Mouse (Mus musculus): Measurements from ENCODE around the gene Rfxank. TPM values are rescaled to one million over a fixed set of nuclear protein-coding genes. Genes with fewer than 3 reads are reported as not detected.

Gene Rfxank
- polyA plus RNA-seq, 1 experiment: 1.8 TPM

DNA sequence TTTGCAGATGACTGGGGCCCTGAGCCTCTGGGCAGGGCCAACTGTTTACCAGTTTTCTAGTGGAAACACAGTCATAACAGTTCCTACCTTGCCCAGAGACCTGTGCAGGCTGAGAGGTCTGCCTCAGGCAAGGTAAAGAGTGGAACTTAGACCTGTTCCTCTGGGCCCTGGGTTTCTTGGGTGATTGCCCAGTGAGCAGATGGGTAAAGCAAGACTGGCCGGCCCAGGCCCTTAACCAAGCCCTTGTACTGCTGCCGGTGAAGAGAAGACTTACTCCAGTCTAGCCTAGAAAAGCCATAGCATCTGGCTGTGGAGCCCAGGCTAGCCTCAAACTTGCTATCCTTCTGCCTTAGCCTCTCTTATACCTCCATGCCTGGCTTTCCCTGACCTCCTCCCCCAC, 57.0 kb downstream of the Rfxank start:
- Histone ChIP-seq H3K9me3 (ENCODE audit: control insufficient read depth, low read length) (no peaks in the 10 kb centered on the region; the same call in 1 of the 2 replicates), H3K36me3 (ENCODE audit: control insufficient read depth) (no peaks in the 10 kb centered on the region), H3K27me3 (ENCODE audit: control insufficient read depth) (peaks cover 60% of the 10 kb centered on the region), H3K4me1 (ENCODE audit: control insufficient read depth) (no peaks in the 10 kb centered on the region), H3K4me3 (replicated peaks) (no peak overlapping the region)
- TF ChIP-seq GATA1 (IDR thresholded peaks at IDR 0.05; ENCODE audit: low read length) (no peak), TAL1 (IDR thresholded peaks at IDR 0.05; ENCODE audit: low read length) (no peak)

Other genes starting within 250 kb of the Rfxank start
- gene Tssk6, start 237.0 kb downstream of the Rfxank start, polyA plus RNA-seq (2012): 0.10 and 0.18 TPM in 2 replicates
- 18.1 and 19.7 TPM in 2 replicates for gene Ndufa13, start 236.6 kb downstream of the Rfxank start, polyA plus RNA-seq (2012)
- 0.17 and 0.58 TPM in 2 replicates for gene Yjefn3, start 236.4 kb downstream of the Rfxank start, polyA plus RNA-seq (2012)
- 5.9 and 8.1 TPM in 2 replicates for gene Gatad2a, start 142.8 kb downstream of the Rfxank start, polyA plus RNA-seq (2012)
- 1.5 TPM in 2 replicates for gene Mau2, start 96.4 kb downstream of the Rfxank start, polyA plus RNA-seq (2012)
- 4.0 TPM in 2 replicates for gene Sugp1, start 96.3 kb downstream of the Rfxank start, polyA plus RNA-seq (2012)
- 0.03 TPM in 1 of 2 replicates, not detected in the other for gene Tm6sf2, start 66.2 kb downstream of the Rfxank start, polyA plus RNA-seq (2012)
- gene Hapln4, start 55.7 kb downstream of the Rfxank start, polyA plus RNA-seq (2012): not detected in 2 replicates
- not detected in 2 replicates for gene Ncan, start 18.3 kb downstream of the Rfxank start, polyA plus RNA-seq (2012)
- 0.21 and 0.41 TPM in 2 replicates for gene Nr2c2ap, start 7.8 kb downstream of the Rfxank start, polyA plus RNA-seq (2012)
- 2.9 and 4.0 TPM in 2 replicates for gene Borcs8, start 345 bp upstream of the Rfxank start, polyA plus RNA-seq (2012)
- 0.14 and 0.29 TPM in 2 replicates for gene Mef2b, start 557 bp upstream of the Rfxank start, polyA plus RNA-seq (2012)
- 9.0 and 11.2 TPM in 2 replicates for gene Tmem161a, start 33.2 kb upstream of the Rfxank start, polyA plus RNA-seq (2012)
- 2.6 and 2.9 TPM in 2 replicates for gene Slc25a42, start 73.2 kb upstream of the Rfxank start, polyA plus RNA-seq (2012)
- gene Sugp2, start 95.1 kb upstream of the Rfxank start, polyA plus RNA-seq (2012): 1.5 and 2.7 TPM in 2 replicates
- 1.6 and 2.2 TPM in 2 replicates for gene Armc6, start 95.3 kb upstream of the Rfxank start, polyA plus RNA-seq (2012)
- gene Homer3, start 143.7 kb upstream of the Rfxank start, polyA plus RNA-seq (2012): 0.24 and 0.26 TPM in 2 replicates
- gene Ddx49, start 163.3 kb upstream of the Rfxank start, polyA plus RNA-seq (2012): 2.8 and 3.8 TPM in 2 replicates
- gene Cope, start 163.4 kb upstream of the Rfxank start, polyA plus RNA-seq (2012): 32.6 and 34.2 TPM in 2 replicates
- gene Cers1, start 176.6 kb upstream of the Rfxank start, polyA plus RNA-seq (2012): 0.06 TPM in 1 of 2 replicates, not detected in the other
- 0.10 and 0.13 TPM in 2 replicates for gene Gdf1, start 190.7 kb upstream of the Rfxank start, polyA plus RNA-seq (2012)
- gene Upf1, start 214.1 kb upstream of the Rfxank start, polyA plus RNA-seq (2012): 18.7 and 18.9 TPM in 2 replicates
- gene Comp, start 234.4 kb upstream of the Rfxank start, polyA plus RNA-seq (2012): not detected in 2 replicates